Mouse (Mus musculus): ENCODE measurements around the gene Kifc1. TPM values are rescaled to one million over a fixed set of nuclear protein-coding genes. Genes with fewer than 3 reads are reported as not detected.
A peak's percentile ranks its signal among the peaks of the same experiment; 100 is the strongest.

The Kifc1 gene
- polyA plus RNA-seq, 1 experiment = 3.0 TPM

DNA sequence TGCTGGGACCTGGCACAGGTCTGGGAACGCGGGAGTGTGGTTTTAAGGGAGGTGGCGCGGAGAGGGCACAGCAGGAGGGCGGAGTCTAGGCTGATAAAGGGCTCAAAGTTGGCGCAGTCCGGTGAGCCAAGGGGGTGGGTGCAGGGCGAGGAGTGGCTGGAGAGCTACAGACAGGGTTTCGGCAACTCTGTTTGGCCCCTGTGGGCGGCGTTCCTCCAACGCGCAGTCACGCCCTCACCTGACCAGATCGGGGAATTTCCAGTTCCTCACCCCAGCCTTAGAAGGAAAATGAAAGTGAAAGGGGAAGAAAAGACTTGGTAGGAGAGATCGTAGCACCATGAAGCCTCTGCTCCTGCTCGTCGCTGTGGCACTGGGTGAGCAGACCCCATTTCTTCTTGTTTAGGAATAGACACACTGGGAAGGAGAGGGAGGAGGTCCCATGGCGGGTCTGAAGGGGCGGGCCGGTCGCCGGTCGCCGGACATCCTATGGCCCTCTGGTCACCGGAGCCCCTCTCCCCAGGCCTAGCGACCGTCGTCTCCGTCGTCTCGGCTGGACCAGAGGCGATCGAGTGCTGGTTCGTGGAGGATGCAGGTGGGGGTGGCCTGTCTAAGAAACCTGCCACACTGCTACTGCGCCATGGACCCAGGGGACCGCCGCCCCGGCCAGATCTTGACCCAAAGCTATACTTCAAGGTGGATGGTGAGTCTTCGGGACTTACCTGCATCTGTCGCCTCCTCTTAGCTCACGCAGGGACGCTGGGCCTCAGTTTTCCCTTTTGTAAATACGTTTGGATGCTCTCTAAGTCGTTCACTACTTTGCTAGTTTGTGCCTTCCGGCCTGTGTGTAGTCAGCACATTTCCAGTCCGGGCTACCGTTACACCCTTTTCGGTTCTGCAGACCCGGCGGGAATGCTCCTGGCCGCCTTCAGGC lies 29.2 kb upstream of the Kifc1 start:
- peaks cover 12% of the 10 kb centered on the region for H3K4me1 ChIP-seq (ENCODE audit: control insufficient read depth, insufficient read depth, low read length)
- peak overlapping the region; percentile 94 for H3K4me3 ChIP-seq (replicated peaks; ENCODE audit: extremely low read depth, low read depth, low read length)
- peak; percentile 80; the same call in 1 of the 2 replicates for TF ChIP-seq POLR2A (IDR thresholded peaks at IDR 0.05; ENCODE audit: borderline replicate concordance, extremely low read depth, low read depth, low read length)
- peak; percentile 14; the same call in 1 of the 2 replicates for TF ChIP-seq CTCF (IDR thresholded peaks at IDR 0.05; ENCODE audit: insufficient read depth, low read length)
- peak; percentile 87 for DNase-seq
- WGBS = under 1% methylated on average over 52 of the region's 52 CpGs

DNA sequence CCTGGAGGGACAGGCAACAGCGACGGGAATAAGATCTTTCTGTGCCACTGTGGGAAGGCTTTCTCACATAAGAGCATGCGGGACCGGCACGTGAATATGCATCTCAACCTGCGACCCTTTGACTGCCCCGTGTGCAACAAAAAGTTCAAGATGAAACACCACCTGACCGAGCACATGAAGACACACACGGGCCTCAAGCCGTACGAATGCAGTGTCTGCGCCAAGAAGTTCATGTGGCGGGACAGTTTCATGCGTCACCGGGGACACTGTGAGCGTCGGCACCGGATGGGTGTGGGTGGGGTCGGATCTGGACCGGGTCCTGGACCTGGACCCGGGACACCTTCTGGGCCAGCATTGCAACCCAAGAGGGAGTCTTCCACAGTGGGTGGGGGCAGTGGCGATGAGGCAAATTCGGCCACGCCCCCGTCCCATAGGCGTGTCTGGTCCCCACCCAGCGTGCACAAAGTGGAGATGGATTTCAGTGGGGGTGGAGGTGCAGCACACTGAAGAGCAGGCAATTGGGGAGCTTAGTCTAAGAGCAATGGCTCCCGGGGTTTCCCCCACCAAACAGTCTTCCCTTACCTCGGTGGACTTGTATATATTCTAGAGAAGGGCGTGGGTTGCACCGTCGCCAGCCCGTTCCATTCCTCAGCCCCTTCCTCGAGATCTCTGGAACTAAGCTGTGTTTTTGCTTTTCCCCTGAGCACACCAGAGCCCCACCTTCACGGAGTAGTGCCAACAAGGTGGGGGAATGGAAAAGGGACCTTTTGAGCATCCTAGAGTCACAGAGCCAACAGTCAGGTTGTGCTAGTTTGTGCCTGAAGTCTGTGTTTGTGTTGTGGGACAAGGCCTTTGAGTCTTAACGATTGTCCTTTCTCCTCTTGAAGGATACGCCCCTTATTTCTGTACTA lies 28.1 kb upstream of the Kifc1 start:
- Histone ChIP-seq H3K4me1 (ENCODE audit: control insufficient read depth, insufficient read depth, low read length) (peaks cover 12% of the 10 kb centered on the region), H3K4me3 (replicated peaks; ENCODE audit: extremely low read depth, low read depth, low read length) (peak overlapping the region; percentile 94)
- no peak for DNase-seq
- TF ChIP-seq POLR2A (IDR thresholded peaks at IDR 0.05; ENCODE audit: borderline replicate concordance, extremely low read depth, low read depth, low read length) = no peak
- WGBS = 52% methylated on average over 37 of the region's 37 CpGs

DNA sequence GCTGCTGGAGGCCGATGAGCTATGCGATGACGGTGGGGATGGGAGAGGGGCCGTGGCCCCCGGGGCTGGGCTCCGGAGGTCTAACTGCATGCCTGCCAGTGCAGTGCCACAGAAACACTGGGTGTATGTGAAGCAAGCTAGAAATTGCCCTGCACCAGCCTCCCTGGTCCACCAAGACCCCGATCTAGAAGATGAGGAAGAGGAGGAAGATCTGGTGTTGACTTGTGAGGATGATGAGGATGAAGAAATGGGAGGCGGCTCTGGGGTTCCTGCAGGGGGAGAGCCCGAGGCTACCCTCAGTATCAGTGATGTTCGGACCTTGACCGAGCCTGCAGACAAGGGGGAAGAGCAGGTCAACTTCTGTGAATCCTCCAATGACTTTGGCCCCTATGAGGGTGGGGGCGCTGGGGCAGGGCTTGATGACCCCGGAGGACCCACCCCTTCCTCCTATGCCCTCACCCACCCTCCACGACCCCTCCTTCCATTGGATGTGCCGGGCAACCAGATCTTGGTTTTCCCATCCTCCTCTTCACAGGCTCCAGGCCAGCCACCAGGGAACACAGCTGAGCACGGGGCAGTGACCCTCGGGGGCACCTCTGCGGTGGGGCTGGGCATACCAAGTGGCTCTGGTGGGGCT lies 27.3 kb upstream of the Kifc1 start:
- DNase-seq = no peak
- TF ChIP-seq CTCF (IDR thresholded peaks at IDR 0.05; ENCODE audit: insufficient read depth, low read length) = no peak
- TF ChIP-seq POLR2A (IDR thresholded peaks at IDR 0.05; ENCODE audit: borderline replicate concordance, extremely low read depth, low read depth, low read length) = no peak
- Histone ChIP-seq H3K4me1 (ENCODE audit: control insufficient read depth, insufficient read depth, low read length) (peaks cover 12% of the 10 kb centered on the region), H3K4me3 (replicated peaks; ENCODE audit: extremely low read depth, low read depth, low read length) (no peak overlapping the region)
- WGBS = 79% methylated on average over 18 of the region's 18 CpGs

DNA sequence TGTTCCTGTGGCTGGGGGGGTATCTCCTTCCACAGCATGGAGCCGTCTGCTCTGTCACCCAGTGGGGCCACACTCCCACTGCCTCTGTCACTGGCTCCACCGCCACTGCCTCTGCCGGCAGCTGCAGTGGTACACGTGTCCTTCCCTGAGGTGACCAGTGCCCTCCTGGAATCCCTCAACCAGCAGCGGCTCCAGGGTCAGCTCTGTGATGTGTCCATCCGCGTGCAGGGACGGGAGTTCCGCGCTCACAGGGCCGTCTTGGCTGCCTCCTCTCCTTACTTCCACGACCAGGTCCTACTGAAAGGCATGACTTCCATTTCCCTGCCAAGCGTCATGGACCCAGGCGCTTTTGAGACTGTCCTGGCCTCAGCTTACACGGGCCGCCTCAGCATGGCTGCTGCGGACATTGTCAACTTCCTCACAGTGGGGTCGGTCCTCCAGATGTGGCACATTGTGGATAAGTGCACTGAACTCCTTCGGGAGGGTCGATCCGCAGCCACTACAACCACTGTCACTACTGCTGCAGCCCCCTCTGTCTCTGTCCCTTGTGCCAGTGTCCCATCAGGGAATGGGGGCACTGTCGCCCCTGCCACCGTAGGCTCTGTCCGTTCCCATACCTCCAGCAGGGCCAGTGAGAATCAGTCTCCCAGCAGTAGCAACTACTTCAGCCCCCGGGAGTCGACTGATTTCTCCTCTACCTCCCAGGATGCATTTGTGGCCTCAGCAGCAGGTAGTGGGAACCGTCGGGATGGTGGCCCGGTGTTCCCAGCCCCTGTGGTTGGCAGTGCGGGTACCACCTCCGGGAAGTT lies 26.6 kb upstream of the Kifc1 start:
- 80% methylated on average over 31 of the region's 31 CpGs for WGBS
- DNase-seq = no peak
- Histone ChIP-seq H3K4me3 (replicated peaks; ENCODE audit: extremely low read depth, low read depth, low read length) (no peak overlapping the region), H3K4me1 (ENCODE audit: control insufficient read depth, insufficient read depth, low read length) (peaks cover 12% of the 10 kb centered on the region)
- no peak for TF ChIP-seq CTCF (IDR thresholded peaks at IDR 0.05; ENCODE audit: insufficient read depth, low read length)
- TF ChIP-seq POLR2A (IDR thresholded peaks at IDR 0.05; ENCODE audit: borderline replicate concordance, extremely low read depth, low read depth, low read length) = no peak

DNA sequence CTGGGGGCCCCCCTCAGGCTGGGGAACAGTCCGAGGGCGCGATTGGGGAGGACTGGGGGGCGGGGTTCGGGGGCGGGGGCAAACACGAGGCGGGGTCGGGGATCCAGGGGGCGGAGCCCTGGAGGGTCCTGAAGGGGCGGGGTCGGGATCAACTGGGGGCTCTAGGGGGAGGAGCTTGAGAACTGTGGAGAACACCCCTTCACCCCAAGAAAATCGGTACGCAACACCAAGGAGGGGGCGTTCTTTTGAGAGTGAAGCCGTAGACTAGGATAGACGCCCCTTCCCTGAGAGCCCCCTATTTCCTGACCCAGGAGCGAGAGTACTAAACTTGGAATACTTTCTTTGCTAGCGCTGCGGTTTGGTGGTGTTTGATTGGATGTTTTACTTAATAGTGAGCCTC lies 25.8 kb upstream of the Kifc1 start:
- peak overlapping the region; percentile 62 for H3K4me3 ChIP-seq (replicated peaks; ENCODE audit: extremely low read depth, low read depth, low read length)
- TF ChIP-seq CTCF (IDR thresholded peaks at IDR 0.05; ENCODE audit: insufficient read depth, low read length) (no peak), POLR2A (IDR thresholded peaks at IDR 0.05; ENCODE audit: borderline replicate concordance, extremely low read depth, low read depth, low read length) (no peak)
- whole genome bisulfite sequencing = 2% methylated on average over 16 of the region's 20 CpGs
- peak; percentile 53 for DNase-seq
- peaks cover 9% of the 10 kb centered on the region for H3K4me1 ChIP-seq (ENCODE audit: control insufficient read depth, insufficient read depth, low read length)

DNA sequence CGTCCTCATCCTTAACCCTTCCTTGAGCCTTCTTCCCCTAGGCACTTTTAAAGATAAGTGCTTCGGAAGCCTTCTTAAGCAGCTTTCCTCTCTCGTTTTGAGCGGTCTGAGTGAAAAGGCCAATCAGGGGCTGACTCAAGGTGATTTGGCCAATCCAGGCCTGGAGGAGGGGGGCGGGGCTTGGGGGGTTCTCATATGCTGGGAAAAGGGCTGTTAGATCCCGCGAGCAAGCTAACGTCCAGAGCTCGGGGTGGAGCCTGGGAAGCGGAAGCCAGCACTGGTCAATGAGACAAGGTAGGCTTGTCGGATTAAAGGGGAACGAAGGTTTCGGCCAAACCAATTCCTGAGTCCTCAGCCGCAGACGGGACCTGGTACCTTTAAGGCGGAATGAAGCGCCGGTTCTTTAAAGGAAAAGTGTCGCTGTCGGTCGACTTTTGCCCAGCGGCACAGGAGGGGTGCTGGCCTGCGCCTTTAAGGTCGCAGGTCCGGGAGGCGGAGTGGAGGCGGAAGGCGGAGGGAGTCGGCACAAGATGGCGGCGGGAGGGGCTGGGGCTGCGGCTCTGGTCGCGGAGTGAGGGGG lies 25.3 kb upstream of the Kifc1 start, which contains the start of the genes Tapbp and Zbtb22:
TSS of gene Tapbp (plus strand) at position 229 of the 580 bp plus-strand sequence.
TSS of gene Zbtb22 (plus strand) at position 234 of the 580 bp plus-strand sequence.
- TF ChIP-seq POLR2A (IDR thresholded peaks at IDR 0.05; ENCODE audit: borderline replicate concordance, extremely low read depth, low read depth, low read length) (peak; percentile 49; the same call in 1 of the 2 replicates), CTCF (IDR thresholded peaks at IDR 0.05; ENCODE audit: insufficient read depth, low read length) (no peak)
- Histone ChIP-seq H3K4me3 (replicated peaks; ENCODE audit: extremely low read depth, low read depth, low read length) (peak within 1 kb of the TSS; percentile 62), H3K4me1 (ENCODE audit: control insufficient read depth, insufficient read depth, low read length) (peaks cover 5% of the 10 kb centered on the region)
- under 1% methylated on average over 32 of the region's 34 CpGs for WGBS
- DNase-seq = peak; percentile 90

DNA sequence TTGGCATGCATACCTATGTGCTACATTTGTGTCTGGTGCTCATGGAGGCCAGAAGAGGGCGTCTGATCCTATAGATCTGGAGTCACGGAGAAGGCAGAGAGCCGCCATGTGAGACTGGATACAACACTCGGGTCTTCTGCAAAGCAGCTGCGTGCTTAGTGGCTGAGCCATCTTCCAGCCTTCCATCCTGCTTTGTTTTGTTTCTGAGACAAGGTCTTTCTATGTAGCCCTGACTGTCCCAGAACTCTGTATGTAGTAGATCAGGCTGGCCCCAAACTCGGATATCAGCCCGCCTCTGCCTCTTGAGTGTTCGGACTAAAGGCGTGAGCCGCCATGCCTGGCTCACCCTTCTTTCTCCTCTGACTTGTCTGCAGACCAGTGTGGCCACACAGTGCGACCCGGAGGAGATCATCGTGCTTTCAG lies 24.5 kb upstream of the Kifc1 start:
- TF ChIP-seq CTCF (IDR thresholded peaks at IDR 0.05; ENCODE audit: insufficient read depth, low read length) = no peak
- no peak for TF ChIP-seq POLR2A (IDR thresholded peaks at IDR 0.05; ENCODE audit: borderline replicate concordance, extremely low read depth, low read depth, low read length)
- no peak for DNase-seq
- H3K4me1 ChIP-seq (ENCODE audit: control insufficient read depth, insufficient read depth, low read length) = peaks cover 5% of the 10 kb centered on the region
- no peak overlapping the region for H3K4me3 ChIP-seq (replicated peaks; ENCODE audit: extremely low read depth, low read depth, low read length)
- WGBS = 69% methylated on average over 13 of the region's 13 CpGs

DNA sequence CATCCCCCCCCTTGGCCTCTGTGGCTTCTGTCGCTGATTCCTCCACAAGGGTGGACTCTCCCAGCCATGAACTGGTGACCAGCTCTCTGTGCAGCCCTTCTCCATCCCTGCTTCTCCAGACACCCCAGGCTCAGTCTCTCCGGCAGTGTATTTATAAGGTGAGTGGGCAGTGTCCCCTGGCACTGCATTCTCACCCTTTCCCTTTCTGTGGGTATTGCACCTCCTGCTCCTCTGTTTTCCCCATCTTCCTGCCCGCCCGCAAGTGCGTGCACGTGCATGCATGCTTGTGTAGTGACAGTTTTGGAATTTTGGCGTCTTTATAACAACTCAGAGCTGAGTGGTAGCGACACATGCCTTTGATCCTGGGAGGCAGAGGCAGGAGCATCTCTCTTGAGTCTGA lies 23.4 kb upstream of the Kifc1 start:
- H3K4me3 ChIP-seq (replicated peaks; ENCODE audit: extremely low read depth, low read depth, low read length) = no peak overlapping the region
- no peak for DNase-seq
- H3K4me1 ChIP-seq (ENCODE audit: control insufficient read depth, insufficient read depth, low read length) = peaks cover 5% of the 10 kb centered on the region
- TF ChIP-seq CTCF (IDR thresholded peaks at IDR 0.05; ENCODE audit: insufficient read depth, low read length) = no peak
- TF ChIP-seq POLR2A (IDR thresholded peaks at IDR 0.05; ENCODE audit: borderline replicate concordance, extremely low read depth, low read depth, low read length) = no peak
- 93% methylated on average over 8 of the region's 8 CpGs for WGBS
